Mouse (Mus musculus) thymus, postnatal 4 days (tissue): ENCODE results near the gene Bud13.

Experiments
- DNase-seq: peaks from one replicate; pipeline ENCODE4 v3.0.0; 2021

The Bud13 gene

GRCm38 (mm10) chr9:46339051-46339652 is 56.3 kb downstream of the Bud13 start:
- no peak for DNase-seq

- no peak for DNase-seq
These were observed 63.3 kb downstream of the Bud13 start for GRCm38 (mm10) chr9:46345887-46346665.
